Mouse (Mus musculus): Measurements from ENCODE around the gene Ccdc134. TPM values are rescaled to one million over a fixed set of nuclear protein-coding genes. Genes with fewer than 3 reads are reported as not detected.

The Ccdc134 gene
- polyA plus RNA-seq, 1 experiment = 82.1 TPM

GRCm38 (mm10) chr15:82165332-82166239 is 37.9 kb downstream of the Ccdc134 start:
- H3K36me3 ChIP-seq (ENCODE audit: control insufficient read depth, insufficient read depth) = peaks cover 8% of the 10 kb centered on the region
- no peaks in the 10 kb centered on the region for H3K27me3 ChIP-seq (ENCODE audit: control insufficient read depth, insufficient read depth, insufficient read length)
- no peak overlapping the region for H3K4me3 ChIP-seq
- no peak overlapping the region for H3ac ChIP-seq (ENCODE audit: control insufficient read depth, insufficient read length)
- TF ChIP-seq USF1 (IDR thresholded peaks at IDR 0.05; ENCODE audit: low read depth) = no peak
- no peak overlapping the region for H3K4me2 ChIP-seq (ENCODE audit: low read depth)
- H3K79me2 ChIP-seq (ENCODE audit: control insufficient read depth, insufficient read depth) = peaks cover 100% of the 10 kb centered on the region

GRCm38 (mm10) chr15:82166240-82167100 is 38.7 kb downstream of the Ccdc134 start:
- Histone ChIP-seq H3K79me2 (ENCODE audit: control insufficient read depth, insufficient read depth) (peaks cover 99% of the 10 kb centered on the region), H3K4me2 (ENCODE audit: low read depth) (no peak overlapping the region), H3K36me3 (ENCODE audit: control insufficient read depth, insufficient read depth) (peaks cover 16% of the 10 kb centered on the region), H3K4me3 (no peak overlapping the region), H3K27me3 (ENCODE audit: control insufficient read depth, insufficient read depth, insufficient read length) (no peaks in the 10 kb centered on the region), H3ac (ENCODE audit: control insufficient read depth, insufficient read length) (no peak overlapping the region)
- TF ChIP-seq TCF3 (IDR thresholded peaks at IDR 0.05; ENCODE audit: insufficient read length, low read depth) = no peak

DNA sequence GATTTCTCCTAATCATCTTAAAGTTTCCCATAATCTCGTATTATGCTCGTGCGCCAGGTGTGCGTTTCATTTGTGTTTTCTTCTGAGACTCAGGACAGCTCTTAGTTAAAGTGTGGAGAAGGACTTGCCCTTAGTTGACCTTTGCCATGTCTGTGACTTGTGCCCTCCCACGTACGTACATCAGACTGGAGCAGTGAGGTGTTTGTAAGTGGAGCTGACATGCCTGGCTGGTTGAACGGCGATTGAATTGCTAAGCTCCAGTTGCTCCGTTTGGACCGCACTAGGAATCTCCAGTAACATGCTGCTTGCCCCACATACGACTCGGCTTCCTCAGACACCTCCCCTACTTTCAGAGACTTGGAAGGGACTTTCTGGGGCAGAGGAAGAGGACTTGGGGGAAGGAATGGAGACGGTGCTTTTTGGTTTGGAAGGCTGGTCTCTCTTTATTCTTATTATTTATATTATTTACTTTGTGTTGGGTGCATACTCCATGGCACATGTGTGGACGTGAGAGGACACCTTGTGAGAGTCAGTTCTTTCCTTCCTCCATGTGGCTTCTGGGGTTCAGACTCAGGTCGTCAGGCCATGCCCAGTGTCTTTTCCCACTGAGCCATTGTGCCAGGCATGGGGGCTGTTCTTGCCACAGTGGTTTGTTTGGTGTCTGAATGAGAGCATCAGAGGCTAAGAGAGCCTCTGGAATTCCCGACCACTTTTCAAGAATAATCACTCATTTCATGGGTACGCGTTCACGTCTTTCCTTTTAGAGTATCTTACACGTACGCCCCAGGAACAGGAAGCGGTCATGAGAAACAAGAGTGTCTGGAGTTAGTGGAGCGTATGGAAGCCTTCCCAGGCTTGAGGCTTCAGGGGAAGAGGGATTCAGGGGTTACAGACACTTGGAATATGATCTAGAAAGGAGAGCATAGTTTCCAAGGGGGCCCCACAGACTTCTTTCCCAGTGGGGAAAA is 39.8 kb downstream of the Ccdc134 start:
- Histone ChIP-seq H3K79me2 (ENCODE audit: control insufficient read depth, insufficient read depth) (peaks cover 89% of the 10 kb centered on the region), H3K4me3 (no peak overlapping the region), H3ac (ENCODE audit: control insufficient read depth, insufficient read length) (no peak overlapping the region), H3K4me2 (ENCODE audit: low read depth) (no peak overlapping the region), H3K27me3 (ENCODE audit: control insufficient read depth, insufficient read depth, insufficient read length) (no peaks in the 10 kb centered on the region), H3K36me3 (ENCODE audit: control insufficient read depth, insufficient read depth) (peaks cover 27% of the 10 kb centered on the region)
- no peak for TF ChIP-seq MYOG (IDR thresholded peaks at IDR 0.05; ENCODE audit: control insufficient read depth in 1 of 3, insufficient read depth in 1 of 3, insufficient read length in 2 of 3, low read depth in 2 of 3)
- peak; percentile 9 for TF ChIP-seq POLR2A (IDR thresholded peaks at IDR 0.05; ENCODE audit: insufficient read length, low read depth)
- peak; percentile 4 for TF ChIP-seq POLR2AphosphoS2 (IDR thresholded peaks at IDR 0.05; ENCODE audit: insufficient read length, low read depth)

- no peak overlapping the region for H3ac ChIP-seq (ENCODE audit: control insufficient read depth, insufficient read length)
These were observed 41.9 kb downstream of the Ccdc134 start for GRCm38 (mm10) chr15:82169671-82170070.

GRCm38 (mm10) chr15:82170437-82171377 is 43.0 kb downstream of the Ccdc134 start:
- no peak for TF ChIP-seq E2F4 (IDR thresholded peaks at IDR 0.05; ENCODE audit: insufficient read depth)
- TF ChIP-seq POLR2AphosphoS2 (IDR thresholded peaks at IDR 0.05; ENCODE audit: insufficient read length, low read depth) = peak; percentile 50
- TF ChIP-seq TCF3 (IDR thresholded peaks at IDR 0.05; ENCODE audit: insufficient read length, low read depth) = no peak
- TF ChIP-seq MAX (IDR thresholded peaks at IDR 0.05; ENCODE audit: low read depth) = no peak
- peak; percentile 30 for TF ChIP-seq POLR2A (IDR thresholded peaks at IDR 0.05; ENCODE audit: insufficient read length, low read depth)
- no peak for TF ChIP-seq TCF12 (IDR thresholded peaks at IDR 0.05; ENCODE audit: insufficient read depth, poor library complexity, severe bottlenecking)
- TF ChIP-seq SRF (IDR thresholded peaks at IDR 0.05; ENCODE audit: control insufficient read depth, insufficient read length, low read depth) = no peak
- TF ChIP-seq MYOD1 (IDR thresholded peaks at IDR 0.05; ENCODE audit: control insufficient read depth in 1 of 3, insufficient read length in 2 of 3, low read depth in 2 of 3) = no peak
- no peak for TF ChIP-seq REST (IDR thresholded peaks at IDR 0.05; ENCODE audit: insufficient read depth, insufficient read length)
- peaks cover 57% of the 10 kb centered on the region for H3K79me2 ChIP-seq (ENCODE audit: control insufficient read depth, insufficient read depth)
- H3K36me3 ChIP-seq (ENCODE audit: control insufficient read depth, insufficient read depth) = peaks cover 59% of the 10 kb centered on the region
- no peaks in the 10 kb centered on the region for H3K27me3 ChIP-seq (ENCODE audit: control insufficient read depth, insufficient read depth, insufficient read length)
- H3K4me3 ChIP-seq = no peak overlapping the region
- no peak overlapping the region for H3K4me2 ChIP-seq (ENCODE audit: low read depth)
- H3ac ChIP-seq (ENCODE audit: control insufficient read depth, insufficient read length) = no peak overlapping the region

More at GRCm38 (mm10) chr15:82169671-82170070, 41.9 kb downstream of the Ccdc134 start:
- Histone ChIP-seq H3K36me3 (ENCODE audit: control insufficient read depth, insufficient read depth) (peaks cover 48% of the 10 kb centered on the region), H3K27me3 (ENCODE audit: control insufficient read depth, insufficient read depth, insufficient read length) (no peaks in the 10 kb centered on the region), H3K4me2 (ENCODE audit: low read depth) (no peak overlapping the region), H3K4me3 (no peak overlapping the region), H3K79me2 (ENCODE audit: control insufficient read depth, insufficient read depth) (peaks cover 67% of the 10 kb centered on the region)
- TF ChIP-seq POLR2AphosphoS2 (IDR thresholded peaks at IDR 0.05; ENCODE audit: insufficient read length, low read depth) (peak; percentile 58), TCF3 (IDR thresholded peaks at IDR 0.05; ENCODE audit: insufficient read length, low read depth) (no peak)

Measured in myocyte (in vitro differentiated cells).